Mouse (Mus musculus) adrenal gland, postnatal 4 days (tissue): ENCODE data around the gene Usp37. TPM values are rescaled to one million over a fixed set of nuclear protein-coding genes. Genes with fewer than 3 reads are reported as not detected.
"Not testable (repeated sequence)": the region's sequence is repeated elsewhere in the genome, so short reads cannot be mapped to it uniquely, and the experiment has no call there.

Experiments used
- DNase-seq, 2 experiments: peaks; one replicate each; pipeline ENCODE4 v3.0.0; 2021 to 2022; ENCODE audit warnings: low spot score in 2 of 2, mixed read lengths in 2 of 2
- long read RNA-seq, 2 experiments: library from polyadenylated mRNA; stranded (forward); transcript quantifications; one replicate each; pipeline ENCODE4 v2.0.0; 2021
- total RNA-seq, 2 experiments: library from RNA; stranded (reverse); gene quantifications; 2 replicates each; pipeline ENCODE4 v1.2.3; 2021

The Usp37 gene
- total RNA-seq, result 10 to 100 TPM; 28.4 to 31.1 TPM
- long read RNA-seq, experiment 1, partial matches to known transcripts, result 0 of 20 reads
- long read RNA-seq, experiment 1, other reads (novel, unspliced or antisense), result 20 of 20 reads
- long read RNA-seq, experiment 2, partial matches to known transcripts, result 2 of 40 reads
- long read RNA-seq, experiment 2, other reads (novel, unspliced or antisense), result 38 of 40 reads

DNA sequence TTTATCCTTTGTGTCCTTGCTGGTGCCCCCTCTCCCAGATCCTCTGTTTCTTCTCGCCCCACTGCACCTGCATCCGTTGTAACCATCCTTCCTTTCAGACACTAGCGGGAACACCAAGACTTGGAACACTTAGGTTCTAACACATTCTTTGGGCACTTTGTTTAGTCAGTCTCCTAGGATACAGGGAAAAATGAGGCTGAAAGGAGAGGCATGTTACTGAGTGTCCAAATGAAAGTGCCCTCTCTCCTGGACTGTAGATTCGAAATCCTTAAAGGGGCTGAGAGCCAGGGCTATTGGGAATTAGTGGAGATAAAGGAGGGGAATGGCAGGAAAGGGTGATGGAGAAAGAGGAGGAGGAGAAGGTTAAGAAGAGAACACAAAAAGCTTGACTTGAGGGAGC is at the start of gene Usp37:
Usp37 (minus strand) TSS at position 101 of the 400 bp plus-strand sequence.
- no peak for DNase-seq

DNA sequence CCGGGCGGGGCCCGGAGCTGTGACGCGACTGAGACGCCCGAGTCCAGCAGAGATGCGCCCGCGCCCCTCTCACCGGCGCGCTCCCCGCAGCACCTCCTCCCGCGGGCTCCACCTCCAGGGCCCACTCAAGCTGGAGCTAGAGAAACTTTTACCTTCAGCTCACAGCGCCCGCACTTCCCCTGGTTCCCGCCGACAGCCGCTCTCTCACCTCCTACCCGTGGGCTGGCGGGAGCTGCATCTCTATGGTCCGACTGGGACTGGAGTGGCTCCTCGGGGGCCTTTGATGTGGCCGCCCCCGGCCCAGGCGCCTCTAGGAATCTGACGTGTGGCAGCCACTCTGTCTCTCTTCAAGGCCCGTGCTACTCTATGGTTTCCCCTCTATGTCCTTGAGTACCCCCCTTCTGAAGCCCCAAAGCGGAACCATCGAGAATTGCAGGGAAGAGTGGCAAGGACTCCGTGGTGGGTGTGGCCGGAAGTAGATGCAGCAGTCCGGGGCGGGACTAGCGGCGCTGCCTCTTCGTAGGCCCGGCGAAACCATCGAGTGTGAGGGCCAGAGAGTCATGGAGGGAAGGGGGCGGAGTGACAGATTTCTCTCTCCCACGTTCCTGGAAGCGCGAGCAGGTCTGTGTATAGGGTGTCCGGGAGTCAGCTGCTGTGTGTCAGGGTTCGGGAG is 43.8 kb upstream of the Usp37 start, which contains the start of the genes Zfp142 and Bcs1l:
Zfp142 (minus strand) TSS at position 474 of the 673 bp plus-strand sequence.
Bcs1l (plus strand) TSS at position 517 of the 673 bp plus-strand sequence.
- peak; percentile 90 to 99 for DNase-seq

DNA sequence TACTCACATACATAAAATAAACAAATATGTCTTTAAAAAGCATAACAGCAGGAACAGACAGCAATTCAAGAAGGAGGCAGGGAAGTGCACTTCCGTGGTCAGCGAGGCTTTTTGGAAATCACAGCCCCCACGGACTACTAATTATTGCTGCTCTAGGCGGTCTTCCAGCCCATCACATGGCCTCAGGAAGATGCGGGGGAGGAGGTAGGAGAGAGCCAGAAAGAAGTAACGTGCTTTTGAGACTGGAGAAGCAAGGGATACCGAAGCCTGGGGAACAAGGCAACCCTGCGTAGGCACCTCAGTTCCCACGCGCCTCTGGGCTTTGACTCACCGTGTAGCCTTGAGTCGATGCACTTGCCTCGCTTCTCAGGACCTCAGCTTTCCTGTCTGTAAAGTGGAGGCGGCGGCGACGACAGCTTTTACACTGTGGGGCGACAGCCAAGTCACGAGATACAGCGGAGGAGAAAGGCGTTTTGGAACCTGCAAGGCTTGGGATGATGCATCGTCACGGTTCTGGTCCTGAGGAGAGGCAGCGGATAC is 43.2 kb upstream of the Usp37 start:
- DNase-seq, result no peak

DNA sequence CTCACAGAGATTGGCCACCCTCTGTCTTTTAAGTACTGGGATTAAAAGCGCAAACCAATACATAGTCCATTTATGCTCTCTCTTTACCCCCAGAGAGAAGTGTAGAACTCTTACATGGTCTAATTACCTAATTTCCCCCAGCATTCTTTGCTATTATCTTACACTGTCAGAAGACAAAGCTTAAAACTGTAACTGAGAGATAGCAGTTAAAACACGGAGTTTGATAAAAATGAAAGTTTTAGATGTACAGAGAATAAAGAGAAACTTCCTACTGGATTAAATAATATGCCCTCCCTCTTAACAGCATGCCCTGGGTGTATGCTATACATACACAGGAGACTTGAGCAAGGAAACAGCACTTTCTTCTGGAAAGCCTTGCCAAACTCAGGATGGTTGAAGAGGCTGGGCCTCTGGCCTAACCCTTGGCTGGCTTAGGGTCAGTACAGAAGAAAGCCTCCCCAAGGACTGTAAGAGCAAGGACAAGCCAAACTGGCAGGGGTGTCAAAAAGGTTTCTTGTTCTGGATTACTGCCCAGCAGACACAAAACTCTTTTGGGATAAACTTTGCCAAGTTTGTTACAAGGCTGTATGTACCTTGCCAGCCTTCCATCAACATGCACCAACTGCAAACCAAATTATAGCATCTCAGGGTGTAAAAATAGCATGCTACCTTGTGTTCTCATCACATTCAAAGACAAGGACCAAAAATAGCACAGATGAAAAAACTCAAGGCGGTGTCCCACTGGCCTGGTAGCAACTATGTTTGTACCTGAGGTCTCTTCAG is 40.7 kb upstream of the Usp37 start:
- no peak for DNase-seq

DNA sequence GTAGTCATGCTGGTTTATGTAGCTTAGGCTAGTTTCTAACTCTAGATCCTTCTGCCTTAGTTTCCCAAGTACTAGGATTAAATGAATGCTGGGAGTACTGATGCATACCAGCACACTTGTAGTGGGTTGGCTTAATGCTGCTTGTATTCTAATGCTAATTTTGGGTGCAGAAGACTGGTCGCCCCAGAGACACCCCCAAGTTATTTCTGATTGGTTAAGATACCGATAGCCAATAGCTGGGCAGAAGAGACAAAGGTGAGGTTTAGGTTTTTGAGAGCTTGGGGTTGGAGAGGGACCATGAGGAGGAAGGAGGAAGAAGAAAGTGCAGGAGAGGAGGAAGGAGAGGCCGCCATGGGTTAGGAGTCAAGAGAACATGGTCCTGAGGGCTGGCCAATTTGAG is 38.5 kb upstream of the Usp37 start:
- DNase-seq, result no peak

DNA sequence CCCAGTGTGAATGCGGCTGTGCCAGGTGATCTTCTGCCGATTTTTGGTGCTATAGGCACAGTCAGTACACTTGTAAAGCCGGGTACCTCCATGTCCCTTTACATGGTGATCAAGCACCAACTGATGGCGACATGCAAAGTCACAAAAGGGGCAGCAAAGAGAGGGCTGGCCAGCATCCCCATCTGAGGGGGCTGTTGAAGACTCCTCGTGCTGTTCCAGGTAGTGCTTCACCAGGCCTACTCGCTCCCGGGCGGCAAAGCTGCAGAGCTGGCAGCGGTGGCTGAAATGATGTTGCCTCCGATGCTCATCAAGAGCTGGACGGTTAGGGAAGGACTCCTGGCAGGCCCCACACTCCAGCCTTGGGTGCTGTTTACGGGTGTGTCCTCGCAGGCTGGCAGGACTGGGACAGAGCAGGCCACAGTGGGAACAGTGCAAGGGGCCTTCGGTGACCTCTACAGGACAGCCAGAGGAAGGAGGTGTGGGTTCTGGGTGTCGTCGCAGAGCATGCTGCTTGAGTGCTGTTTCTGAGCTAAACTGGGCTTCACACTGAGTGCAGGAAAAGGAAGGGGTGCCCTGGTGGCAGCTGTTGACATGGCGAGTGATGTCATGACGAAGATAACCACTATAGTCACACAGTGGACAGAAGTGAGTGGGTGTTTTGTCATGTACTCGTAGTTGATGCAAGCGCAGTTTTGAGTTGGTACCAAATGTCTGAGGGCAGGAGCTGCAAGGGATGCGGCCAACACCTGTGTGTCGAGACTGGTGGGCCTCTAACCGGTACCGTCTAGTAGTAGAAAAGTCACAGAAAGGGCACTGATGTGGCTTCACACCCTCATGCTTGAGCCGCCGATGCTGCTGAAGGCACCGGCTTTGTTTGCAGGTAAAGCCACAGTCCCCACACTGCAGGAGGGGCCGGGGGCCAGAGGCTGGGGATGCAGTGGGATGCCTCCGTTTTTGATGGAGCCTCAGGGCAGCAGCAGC is 25.9 kb upstream of the Usp37 start:
- DNase-seq, result no peak

DNA sequence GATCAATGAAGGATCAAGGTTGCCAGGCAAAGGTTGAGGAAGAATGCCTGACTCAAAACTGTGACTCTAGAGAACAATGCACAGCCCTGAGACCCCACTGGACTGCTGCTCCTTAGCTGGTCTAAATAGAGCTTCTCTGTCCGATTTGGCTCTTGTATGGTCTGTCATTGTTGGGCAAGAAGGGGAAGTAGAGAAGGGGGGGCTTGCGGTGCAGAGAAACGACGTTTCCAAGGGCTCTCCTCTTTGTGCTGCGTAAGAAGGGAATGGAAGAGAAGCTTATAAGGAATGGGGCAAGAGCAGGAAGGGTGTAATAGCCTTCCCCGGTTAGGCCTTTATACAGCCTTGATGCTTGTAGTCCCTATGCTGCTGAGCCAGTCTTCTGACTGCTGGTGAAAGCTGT is 21.8 kb upstream of the Usp37 start:
- DNase-seq, result no peak

DNA sequence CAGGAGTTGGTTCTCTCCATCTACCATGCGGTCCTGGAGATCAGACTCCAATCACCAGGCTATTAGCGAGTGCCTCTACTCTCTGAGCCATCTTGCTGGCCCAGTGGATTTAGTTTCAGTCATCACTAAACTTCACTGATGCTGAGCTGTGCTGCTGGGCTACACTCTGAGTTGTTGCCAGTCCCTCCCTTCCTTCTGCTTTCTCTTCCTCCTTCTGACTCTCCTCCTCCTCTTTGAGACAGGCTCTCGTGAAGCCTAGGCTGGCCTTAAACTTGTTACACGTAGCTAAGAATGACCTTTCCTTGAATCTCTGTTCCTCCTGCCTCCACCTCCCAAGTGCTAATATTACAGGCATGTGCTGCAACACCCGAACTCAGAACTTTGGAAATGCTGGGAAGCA is 15.0 kb upstream of the Usp37 start:
- no peak for DNase-seq

DNA sequence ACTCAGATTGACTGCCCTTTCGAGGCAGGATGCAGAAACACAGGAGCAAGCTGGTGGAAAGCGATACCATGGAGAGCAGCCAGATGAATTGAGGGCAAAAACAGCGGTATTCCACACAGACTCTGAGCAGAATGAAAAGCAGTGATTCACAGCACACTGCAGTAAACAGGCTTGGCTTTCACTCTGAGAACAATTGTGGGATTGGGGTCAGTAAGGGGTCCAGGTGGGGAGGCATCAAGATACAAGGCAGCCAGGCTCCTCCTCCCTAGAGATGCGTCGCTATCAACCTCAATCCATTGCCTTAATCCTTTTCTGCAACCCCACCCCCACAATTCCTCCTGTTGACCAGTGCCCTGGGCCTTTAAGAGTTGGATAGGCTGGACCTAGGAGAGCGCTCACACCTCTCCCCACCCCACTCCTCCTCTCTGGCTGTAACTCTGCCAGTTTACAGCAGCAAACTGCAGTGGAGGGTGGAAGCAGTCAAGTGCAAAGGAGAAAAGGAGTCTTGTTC is 1.6 kb downstream of the Usp37 start, which contains the start of gene Plcd4:
Plcd4 (plus strand) TSS at position 438 of the 511 bp plus-strand sequence.
- no peak for DNase-seq

DNA sequence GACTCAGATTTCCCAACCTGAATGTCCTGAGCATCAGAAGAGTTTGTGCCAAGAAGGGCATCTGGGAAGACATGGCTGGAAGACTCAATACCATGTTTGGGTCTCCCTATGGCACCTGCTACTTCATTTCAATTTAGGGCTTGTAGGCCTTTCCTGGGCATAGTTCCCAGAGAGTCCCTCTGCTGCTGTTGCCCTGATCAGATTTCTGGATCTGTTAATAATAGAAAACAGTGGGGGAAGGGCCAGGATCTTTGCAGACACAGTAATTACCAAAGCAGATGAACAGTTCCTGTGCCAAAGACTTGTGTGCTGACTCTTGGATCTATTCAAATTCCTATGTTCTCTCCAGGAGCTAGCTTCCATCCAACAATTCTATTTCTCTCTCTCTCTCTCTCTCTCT is 5.4 kb downstream of the Usp37 start:
- no peak for DNase-seq

DNA sequence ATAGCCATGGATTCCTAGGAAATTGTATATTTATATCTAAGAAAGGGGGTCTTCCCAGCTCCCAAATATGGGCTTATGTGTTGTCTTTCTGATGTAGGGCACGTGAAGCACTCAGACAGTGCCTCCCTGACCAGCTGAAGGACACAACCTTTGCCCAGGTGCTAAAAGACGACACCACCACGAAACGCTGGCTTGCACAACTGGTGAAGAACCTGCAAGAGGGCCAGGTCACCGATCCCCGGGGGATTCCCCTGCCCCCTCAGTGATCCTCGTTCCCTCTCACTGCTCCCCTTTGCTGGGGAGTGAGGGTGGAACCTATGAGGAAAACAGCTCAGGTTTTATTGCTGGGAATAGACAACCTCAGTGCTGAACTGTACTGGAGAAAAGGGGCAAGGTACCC is 15.5 kb downstream of the Usp37 start:
- DNase-seq, result no peak

DNA sequence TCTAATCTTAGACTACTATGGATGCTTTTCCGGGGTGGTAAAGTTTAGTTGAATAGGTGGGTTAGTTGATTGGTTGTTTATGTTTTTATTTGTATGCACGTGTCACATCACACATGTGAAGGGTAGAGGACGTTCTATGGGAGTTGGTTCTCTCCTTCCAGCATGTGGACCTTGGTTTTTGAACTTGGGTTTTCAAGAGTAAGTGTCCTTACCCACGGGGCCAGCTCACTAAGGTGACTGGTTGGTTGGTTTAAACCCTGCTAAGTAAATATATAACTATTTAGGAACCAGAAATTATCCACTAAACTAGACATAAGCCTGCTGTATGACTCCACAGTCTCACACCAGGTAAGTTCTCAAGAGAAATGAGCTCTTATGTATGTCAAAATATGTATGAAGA is 19.3 kb downstream of the Usp37 start:
- no peak for DNase-seq

DNA sequence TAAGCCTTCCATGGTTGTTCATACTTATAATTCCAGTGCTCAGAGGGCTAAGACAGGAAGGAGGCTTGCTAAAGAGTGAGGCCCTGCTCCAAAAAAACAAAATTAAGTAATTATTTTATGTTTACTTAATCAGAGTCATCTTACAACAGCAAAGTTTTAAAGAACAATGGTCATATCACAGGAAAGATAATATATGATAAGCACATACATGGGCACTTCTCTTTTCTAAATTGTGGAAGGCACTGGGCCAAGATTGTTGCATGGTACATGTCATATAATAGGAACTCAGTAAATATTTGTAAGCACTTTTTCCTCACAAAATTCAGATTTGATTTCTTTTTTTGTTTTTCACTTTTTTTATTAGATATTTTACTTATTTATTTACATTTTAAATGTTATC is 24.2 kb downstream of the Usp37 start:
- DNase-seq, result no peak

DNA sequence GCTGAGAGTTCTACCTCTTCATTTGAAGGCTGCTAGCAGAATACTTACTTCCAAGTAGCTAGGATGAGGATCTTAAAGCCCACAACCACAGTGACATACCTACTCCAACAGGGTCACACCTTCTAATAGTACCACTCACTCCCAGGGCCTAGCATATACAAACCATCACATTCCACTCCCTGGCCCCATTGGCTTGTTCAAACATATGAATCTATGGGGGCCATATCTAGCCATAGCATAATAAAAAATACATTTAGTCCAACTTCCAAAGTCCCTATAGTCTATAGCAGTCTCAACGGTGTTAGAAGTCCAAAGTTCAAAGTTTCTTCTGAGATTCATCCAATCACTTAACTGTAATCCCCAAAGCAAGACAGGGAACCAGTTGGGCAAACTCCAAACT is 31.1 kb downstream of the Usp37 start:
- not testable (repeated sequence) for DNase-seq

DNA sequence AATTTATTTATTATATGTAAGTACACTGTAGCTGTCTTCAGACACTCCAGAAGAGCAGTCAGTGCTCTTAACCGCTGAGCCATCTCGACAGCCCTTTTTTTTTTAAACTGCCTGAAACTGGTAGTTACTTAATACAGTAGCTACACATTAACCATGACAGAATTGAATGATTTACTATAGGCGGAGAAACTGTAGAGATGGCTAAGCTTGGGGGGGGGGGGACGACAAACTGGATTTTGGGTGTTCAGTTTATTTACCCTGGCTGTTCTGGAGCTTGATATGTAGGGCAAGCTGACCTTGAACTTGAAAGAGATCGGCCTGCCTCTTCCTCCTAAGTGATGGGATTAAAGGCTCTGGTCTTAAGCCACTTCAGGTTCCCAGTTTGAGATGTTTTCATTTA is 32.8 kb downstream of the Usp37 start:
- no peak for DNase-seq

DNA sequence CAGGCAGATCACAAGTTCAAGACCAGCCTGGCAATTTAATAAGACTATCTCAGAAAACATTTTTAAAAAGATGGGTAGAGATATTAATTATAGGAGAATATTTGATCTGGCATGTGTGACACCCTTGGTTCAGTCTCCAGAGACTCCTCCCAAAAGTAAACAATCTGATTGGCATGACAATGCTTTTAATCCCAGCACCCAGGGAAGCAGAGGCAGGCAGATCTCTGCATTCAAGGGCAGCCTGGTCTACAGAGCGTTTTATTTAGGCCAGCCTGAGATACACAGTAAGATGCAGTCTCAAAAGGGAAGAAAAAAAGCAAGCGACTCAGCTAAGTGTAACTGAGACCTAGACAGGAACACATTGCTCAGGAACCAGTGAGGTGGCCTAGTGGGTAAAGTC is 36.3 kb downstream of the Usp37 start:
- DNase-seq, result no peak

DNA sequence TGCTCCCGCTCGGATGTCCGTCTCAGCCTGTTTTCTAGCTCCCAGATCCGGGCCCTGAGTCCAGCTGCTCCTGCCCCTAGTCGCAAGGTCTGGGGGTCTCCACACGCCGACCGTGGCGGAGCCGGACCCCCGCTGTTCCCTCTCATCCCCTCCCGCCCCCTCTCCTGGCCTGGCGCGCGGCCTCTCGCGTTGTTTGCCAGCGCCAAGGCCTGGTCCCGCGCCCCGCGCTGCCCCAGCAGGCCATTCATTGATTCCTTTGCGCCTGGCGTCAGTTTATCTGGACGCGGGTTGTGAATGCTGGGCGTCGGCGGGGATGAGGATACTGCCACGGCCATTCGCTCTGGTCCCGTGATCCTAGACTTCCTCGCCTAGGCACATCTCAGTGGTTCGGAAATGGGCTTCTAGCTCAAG is 37.6 kb downstream of the Usp37 start:
- peak in 1 of 2 experiments; percentile 25 for DNase-seq

DNA sequence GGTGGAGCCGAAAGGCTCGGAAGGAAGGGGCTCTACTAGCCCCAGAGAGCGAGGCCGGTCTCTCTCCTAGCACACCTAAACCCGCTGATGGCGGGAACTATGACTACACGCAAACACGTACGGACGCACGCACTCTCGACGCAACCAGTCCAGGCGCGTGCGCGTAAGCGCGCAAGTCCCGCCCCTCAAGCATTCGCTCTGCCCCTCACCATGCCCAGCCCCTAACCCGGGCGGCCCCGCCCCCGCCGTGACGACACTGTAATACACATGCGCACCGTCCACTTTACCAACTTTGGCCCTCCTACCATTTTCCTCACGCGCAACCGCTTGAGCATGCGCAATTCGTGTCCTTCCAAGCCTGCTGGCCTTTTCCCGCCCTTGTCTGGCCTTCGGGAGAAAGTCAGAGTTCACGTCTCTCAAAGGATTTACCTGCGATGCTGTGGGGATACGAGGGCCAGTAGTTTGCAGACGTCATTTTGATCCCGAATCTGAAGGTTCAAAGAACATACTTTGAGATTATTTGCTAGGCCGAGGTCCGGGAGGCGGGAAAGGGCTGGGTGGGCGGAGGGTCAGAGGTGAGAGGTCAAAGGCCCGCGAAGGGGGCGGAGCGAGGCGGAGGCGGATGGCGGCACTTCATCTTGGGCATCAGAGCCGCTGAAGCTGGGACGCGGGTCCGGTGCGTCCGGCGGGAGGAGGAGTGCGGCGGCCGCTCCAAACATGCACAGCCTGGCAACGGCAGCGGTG is 38.2 kb downstream of the Usp37 start, which contains the start of gene Cnot9:
Cnot9 (plus strand) TSS at position 338 of the 744 bp plus-strand sequence.
- DNase-seq, result peak; percentile 100

DNA sequence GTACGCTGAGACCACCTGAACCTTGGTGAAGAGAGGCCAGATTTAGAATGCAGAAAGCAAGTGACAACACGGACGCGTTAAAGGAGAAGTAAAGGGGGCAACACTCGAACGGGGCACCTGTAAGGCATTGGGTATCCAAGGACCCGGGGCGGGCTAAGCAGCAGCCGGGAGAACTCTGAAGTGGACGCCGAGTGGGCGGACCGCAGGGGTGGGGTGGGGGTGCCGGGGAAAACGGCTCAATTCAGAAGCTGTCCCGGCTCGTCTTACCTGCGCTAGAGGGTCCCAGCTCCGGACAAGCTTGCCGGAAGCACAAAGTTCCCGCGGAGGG is 38.7 kb downstream of the Usp37 start:
- DNase-seq, result no peak

DNA sequence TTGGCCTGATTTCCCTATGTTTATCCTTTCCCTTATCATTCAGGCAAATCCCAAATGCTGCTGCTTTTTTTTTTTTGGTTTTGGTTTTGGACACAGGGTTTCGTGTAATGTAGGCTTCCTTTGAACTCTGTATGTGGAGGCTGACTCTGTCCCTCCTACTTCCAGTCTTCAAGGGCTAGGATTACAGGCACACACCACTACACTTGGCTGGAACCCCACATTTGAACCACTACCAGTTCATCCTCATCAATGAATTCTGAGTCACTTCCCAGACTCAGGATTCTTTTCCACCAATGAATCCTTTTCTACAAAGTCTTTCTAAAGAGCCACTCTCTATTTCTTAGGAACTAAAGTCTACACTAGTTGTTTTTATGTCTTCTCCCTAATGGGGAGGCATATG is 43.0 kb downstream of the Usp37 start:
- no peak for DNase-seq
